Mouse (Mus musculus) heart, postnatal 0 days (tissue): ENCODE results near the gene Nhlh1. TPM values are rescaled to one million over a fixed set of nuclear protein-coding genes. Genes with fewer than 3 reads are reported as not detected.

ENCODE experiments used
- ATAC-seq: fragments of 200-750 bp; cut with Nextera tagmentation; 2 replicates; pipeline ENCODE4 v1.8.0; 2017; ENCODE audit warnings: low read depth, moderate number of reproducible peaks, moderate library complexity; ENCODE audit not compliant: insufficient read depth
- DNase-seq: peaks from one replicate; pipeline ENCODE4 v3.0.0-alpha.2; 2016; ENCODE audit warnings: low spot score
- H3K27ac ChIP-seq: fragments of 300-500 bp; sonication (generic); 2 replicates; pipeline ENCODE4 v1.5.1; 2014; ENCODE audit warnings: low read depth, mild to moderate bottlenecking
- H3K27me3 ChIP-seq: fragments of 300-500 bp; sonication (generic); 2 replicates; pipeline ENCODE4 v1.6.1; 2014; ENCODE audit warnings: low read length, mixed read lengths; ENCODE audit not compliant: control insufficient read depth, insufficient read depth
- H3K36me3 ChIP-seq: fragments of 300-500 bp; sonication (generic); replicated peaks from 2 replicates; pipeline ENCODE4 v1.6.1; 2014; ENCODE audit warnings: low read length, mixed read lengths; ENCODE audit not compliant: control insufficient read depth, insufficient read depth
- H3K4me1 ChIP-seq: fragments of 300-500 bp; sonication (generic); 2 replicates; pipeline ENCODE4 v1.6.1; 2014; ENCODE audit warnings: antibody characterized with exemption; ENCODE audit not compliant: control insufficient read depth, insufficient read depth
- H3K4me2 ChIP-seq: fragments of 300-500 bp; sonication (generic); 2 replicates; pipeline ENCODE4 v1.6.1; 2014; ENCODE audit warnings: low read depth, mild to moderate bottlenecking, low read length, moderate library complexity
- H3K4me3 ChIP-seq: fragments of 300-500 bp; sonication (generic); 2 replicates; pipeline ENCODE4 v1.5.1; 2014; ENCODE audit warnings: low read depth, low read length
- H3K9ac ChIP-seq: fragments of 300-500 bp; sonication (generic); replicated peaks from 2 replicates; pipeline ENCODE4 v1.6.1; 2014; ENCODE audit warnings: low read depth, low read length, mixed read lengths
- H3K9me3 ChIP-seq: fragments of 300-500 bp; sonication (generic); replicated peaks from 2 replicates; pipeline ENCODE4 v1.6.1; 2016; ENCODE audit warnings: low read length; ENCODE audit not compliant: control insufficient read depth
- CTCF ChIP-seq: IDR thresholded peaks from 2 replicates; pipeline ENCODE4 v1.5.1; 2016; ENCODE audit warnings: antibody characterized with exemption, control low read depth, low read depth
- EP300 ChIP-seq: IDR thresholded peaks from 2 replicates; pipeline ENCODE4 v1.6.1; 2016; ENCODE audit warnings: antibody characterized with exemption, low read depth
- WGBS: fragments of 180-500 bp; shearing (Covaris S2); extraction: QIAGEN DNeasy Blood & Tissue Kit; methylation state at CpG from one replicate; pipeline ENCODE4 v1.1.7; 2014; 5-methylcytosine and 5-hydroxymethylcytosine counted together
- polyA plus RNA-seq: library from polyadenylated mRNA; unstranded; fragments of >200 nt; fragmentation: Nextera tagmentation; extraction: Ambion mirVana; gene quantifications from 2 replicates; pipeline ENCODE4 v1.2.1, GENCODE M21; 2015
- total RNA-seq: library from RNA; depleted of rRNA; stranded (reverse); fragments of >200 nt; gene quantifications from 2 replicates; pipeline ENCODE4 v1.2.3, GENCODE M21; 2014; ENCODE audit warnings: low replicate concordance

Gene Nhlh1
- total and polyA plus RNA-seq, 2 experiments from 2014 or later, result not detected

- WGBS, result 7% methylated on average over 23 of the region's 23 CpGs
- Histone ChIP-seq H3K4me2 (peak overlapping the region; percentile 93), H3K36me3 (no peaks in the 10 kb centered on the region), H3K4me3 (peak overlapping the region; percentile 90), H3K9ac (peak overlapping the region; percentile 86), H3K4me1 (peaks cover 25% of the 10 kb centered on the region), H3K9me3 (no peaks in the 10 kb centered on the region), H3K27ac (peak overlapping the region; percentile 68), H3K27me3 (no peaks in the 10 kb centered on the region)
- TF ChIP-seq EP300, result no peak
- no peak for TF ChIP-seq CTCF
- DNase-seq (peak; percentile 28), ATAC-seq (peak; percentile 37)
Measured at GRCm38 (mm10) chr1:172026201-172026901, 31.0 kb downstream of the Nhlh1 start.

GRCm38 (mm10) chr1:172025201-172025904 is 32.0 kb downstream of the Nhlh1 start:
- 70% methylated on average over 8 of the region's 8 CpGs for WGBS
- H3K27ac ChIP-seq, result no peak overlapping the region
- H3K9ac ChIP-seq, result no peak overlapping the region
- H3K27me3 ChIP-seq, result no peaks in the 10 kb centered on the region
- no peak for TF ChIP-seq CTCF
- TF ChIP-seq EP300, result no peak
- H3K4me1 ChIP-seq, result peaks cover 25% of the 10 kb centered on the region
- no peak overlapping the region for H3K4me3 ChIP-seq
- H3K9me3 ChIP-seq, result no peaks in the 10 kb centered on the region
- no peaks in the 10 kb centered on the region for H3K36me3 ChIP-seq
- no peak for ATAC-seq
- H3K4me2 ChIP-seq, result peak overlapping the region; percentile 93; the same call in 1 of the 2 replicates
- no peak for DNase-seq

GRCm38 (mm10) chr1:172024140-172024895 is 33.1 kb downstream of the Nhlh1 start:
- no peaks in the 10 kb centered on the region for H3K27me3 ChIP-seq
- no peak for TF ChIP-seq EP300
- TF ChIP-seq CTCF, result no peak
- ATAC-seq (no peak), DNase-seq (no peak)
- H3K27ac ChIP-seq, result no peak overlapping the region
- peaks cover 25% of the 10 kb centered on the region for H3K4me1 ChIP-seq
- H3K4me3 ChIP-seq, result no peak overlapping the region
- 60% methylated on average over 9 of the region's 9 CpGs for WGBS
- H3K4me2 ChIP-seq, result no peak overlapping the region
- no peak overlapping the region for H3K9ac ChIP-seq
- no peaks in the 10 kb centered on the region for H3K36me3 ChIP-seq
- H3K9me3 ChIP-seq, result no peaks in the 10 kb centered on the region

GRCm38 (mm10) chr1:172019863-172020521 is 37.4 kb downstream of the Nhlh1 start:
- WGBS, result 70% methylated on average over 10 of the region's 10 CpGs
- no peak overlapping the region for H3K9ac ChIP-seq
- no peaks in the 10 kb centered on the region for H3K9me3 ChIP-seq
- no peak overlapping the region for H3K4me2 ChIP-seq
- no peaks in the 10 kb centered on the region for H3K36me3 ChIP-seq
- no peak overlapping the region for H3K27ac ChIP-seq
- no peak overlapping the region for H3K4me3 ChIP-seq
- no peaks in the 10 kb centered on the region for H3K27me3 ChIP-seq
- DNase-seq, result peak; percentile 40
- no peak for TF ChIP-seq CTCF
- no peak for TF ChIP-seq EP300
- no peak for ATAC-seq
- peaks cover 18% of the 10 kb centered on the region for H3K4me1 ChIP-seq

- Histone ChIP-seq H3K4me1 (peaks cover 12% of the 10 kb centered on the region), H3K9me3 (no peaks in the 10 kb centered on the region), H3K27ac (no peak overlapping the region), H3K4me2 (no peak overlapping the region), H3K4me3 (no peak overlapping the region), H3K9ac (no peak overlapping the region), H3K27me3 (no peaks in the 10 kb centered on the region), H3K36me3 (no peaks in the 10 kb centered on the region)
- no peak for ATAC-seq
- WGBS, result 95% methylated on average over 4 of the region's 4 CpGs
- DNase-seq, result no peak
- TF ChIP-seq EP300 (no peak), CTCF (no peak)
Measured at GRCm38 (mm10) chr1:172019339-172019738, 38.0 kb downstream of the Nhlh1 start.
